In genomic region chr11:73019147-73019795, GRCm38 (mm10) we compare ENCODE assay signal across 8 mouse cellular contexts. TPM values are rescaled to one million over a fixed set of nuclear protein-coding genes. Genes with fewer than 3 reads are reported as not detected.
DNase-seq lines count a peak whose midpoint lies in the region; ATAC-seq and TF ChIP-seq lines count a peak whose summit lies in the region.

No protein-coding gene starts in this region.

- H3K4me2 ChIP-seq in neural tube, embryonic 11.5 days (ENCODE audit: low read depth) = peak overlapping the region; percentile 98
- peak overlapping the region; percentile 99 for H3K4me2 ChIP-seq in kidney, postnatal 0 days (ENCODE audit: low read length)
- H3K4me2 ChIP-seq in liver, embryonic 12.5 days = peak overlapping the region; percentile 92

- peaks cover 18% of the 10 kb centered on the region for H3K27me3 ChIP-seq in neural tube, embryonic 11.5 days (ENCODE audit: control insufficient read depth, insufficient read depth, low read length)
- no peaks in the 10 kb centered on the region; the same call in 1 of the 2 replicates for H3K27me3 ChIP-seq in kidney, postnatal 0 days (ENCODE audit: insufficient read depth, low read length)
- H3K27me3 ChIP-seq in liver, embryonic 12.5 days (replicated peaks) = peaks cover 56% of the 10 kb centered on the region
- H3K27me3 ChIP-seq in thymus, adult 2 months (ENCODE audit: control insufficient read depth, insufficient read depth, low read length) = no peaks in the 10 kb centered on the region

- under 1% methylated on average over 46 of the region's 46 CpGs for WGBS in neural tube, embryonic 11.5 days
- WGBS in kidney, postnatal 0 days = under 1% methylated on average over 43 of the region's 46 CpGs
- 3% methylated on average over 46 of the region's 46 CpGs for WGBS in liver, embryonic 12.5 days (ENCODE audit: insufficient replicate concordance)
- under 1% methylated on average over 46 of the region's 46 CpGs for WGBS in thymus, adult 2 months

- peaks cover 7% of the 10 kb centered on the region for H3K4me1 ChIP-seq in neural tube, embryonic 11.5 days (ENCODE audit: control insufficient read depth, insufficient read depth, low read length)
- peaks cover 15% of the 10 kb centered on the region; the same call in 1 of the 2 replicates for H3K4me1 ChIP-seq in kidney, postnatal 0 days (replicated peaks; ENCODE audit: insufficient read depth, low read length)
- peaks cover 22% of the 10 kb centered on the region for H3K4me1 ChIP-seq in liver, embryonic 12.5 days
- H3K4me1 ChIP-seq in thymus, adult 2 months (replicated peaks; ENCODE audit: control insufficient read depth, insufficient read depth, low read length) = peaks cover 59% of the 10 kb centered on the region

- H3K9me3 ChIP-seq in neural tube, embryonic 11.5 days (ENCODE audit: control insufficient read depth, low read length) = no peaks in the 10 kb centered on the region
- H3K9me3 ChIP-seq in kidney, postnatal 0 days (replicated peaks; ENCODE audit: low read length) = no peaks in the 10 kb centered on the region
- no peaks in the 10 kb centered on the region for H3K9me3 ChIP-seq in liver, embryonic 12.5 days (replicated peaks)

- TF ChIP-seq CTCF in kidney, postnatal 0 days (IDR thresholded peaks at IDR 0.05; ENCODE audit: low read depth) = no peak
- no peak for TF ChIP-seq CTCF in thymus, adult 2 months (IDR thresholded peaks at IDR 0.05; ENCODE audit: borderline replicate concordance, control insufficient read depth, extremely low read depth, insufficient read depth, low read length, poor library complexity)

- H3K36me3 ChIP-seq in neural tube, embryonic 11.5 days (ENCODE audit: control insufficient read depth, insufficient read depth, low read length) = no peaks in the 10 kb centered on the region
- H3K36me3 ChIP-seq in kidney, postnatal 0 days (ENCODE audit: insufficient read depth, low read length) = no peaks in the 10 kb centered on the region
- H3K36me3 ChIP-seq in liver, embryonic 12.5 days = no peaks in the 10 kb centered on the region
- no peaks in the 10 kb centered on the region for H3K36me3 ChIP-seq in thymus, adult 2 months (ENCODE audit: control insufficient read depth, insufficient read depth, low read length)

- peak overlapping the region; percentile 68 for H3K4me3 ChIP-seq in neural tube, embryonic 11.5 days (ENCODE audit: low read depth, low read length)
- H3K4me3 ChIP-seq in kidney, postnatal 0 days (replicated peaks; ENCODE audit: low read depth, low read length) = peak overlapping the region; percentile 68
- peak overlapping the region; percentile 61 for H3K4me3 ChIP-seq in liver, embryonic 12.5 days
- peak overlapping the region; percentile 62 for H3K4me3 ChIP-seq in thymus, adult 2 months (ENCODE audit: control insufficient read depth, insufficient read depth, low read length)

- H3K27ac ChIP-seq in neural tube, embryonic 11.5 days (ENCODE audit: low read depth, low read length) = peak overlapping the region; percentile 6; the same call in 1 of the 2 replicates
- no peak overlapping the region for H3K27ac ChIP-seq in kidney, postnatal 0 days
- H3K27ac ChIP-seq in liver, embryonic 12.5 days = no peak overlapping the region
- H3K27ac ChIP-seq in thymus, adult 2 months (ENCODE audit: control insufficient read depth, insufficient read depth, low read length) = peak overlapping the region; percentile 54

- DNase-seq in neural tube, embryonic 11.5 days (ENCODE audit: low spot score) = peak; percentile 61
- no peak for DNase-seq in neural tube, embryonic 10.5 days (ENCODE audit: extremely low spot score, low spot score)
- DNase-seq in cerebellum, adult 8-10 months = peak; percentile 59
- DNase-seq in frontal cortex, postnatal 14 days (ENCODE audit: low spot score in 2 of 2) = peak; percentile 67 to 72
- peak; percentile 24 for DNase-seq in kidney, postnatal 0 days (ENCODE audit: low spot score)
- DNase-seq in naive thymus-derived CD4-positive, alpha-beta T cell, adult 2 months (ENCODE audit: low read depth) = peak; percentile 91
- DNase-seq in thymus, adult 2 months = peak; percentile 95

- ATAC-seq in neural tube, embryonic 11.5 days (ENCODE audit: insufficient read depth, low FRiP score, low TSS enrichment) = peak; percentile 61
- ATAC-seq in kidney, postnatal 0 days (replicated peaks; ENCODE audit: low FRiP score, low read depth) = peak; percentile 23; the same call in 1 of the 2 replicates
- peak; percentile 30 for ATAC-seq in liver, embryonic 12.5 days

- H3K9ac ChIP-seq in neural tube, embryonic 11.5 days (ENCODE audit: low read length) = peak overlapping the region; percentile 60
- peak overlapping the region; percentile 59 for H3K9ac ChIP-seq in kidney, postnatal 0 days (ENCODE audit: low read depth, low read length)
- H3K9ac ChIP-seq in liver, embryonic 12.5 days = peak overlapping the region; percentile 55

- peak; percentile 72 for TF ChIP-seq POLR2A in thymus, adult 2 months (IDR thresholded peaks at IDR 0.05; ENCODE audit: control insufficient read depth, extremely low read depth, insufficient read depth, low read length, poor library complexity)

RNA-seq across cellular contexts. Expression of gene Camkk1, which starts 0.5 kb away (rescaled TPM):
- polyA plus RNA-seq in neural tube, embryonic 11.5 days (2014; fragmentation: Nextera tagmentation; extraction: Ambion mirVana) = 5.7 and 6.5 TPM in 2 replicates
- polyA plus RNA-seq in kidney, postnatal 0 days (2015; fragmentation: Nextera tagmentation; extraction: Ambion mirVana) = 4.3 and 5.4 TPM in 2 replicates
- polyA plus RNA-seq in liver, embryonic 12.5 days (2016; fragmentation: Nextera tagmentation; extraction: Ambion mirVana) = 1.8 and 1.9 TPM in 2 replicates
- polyA plus RNA-seq in thymus, adult 2 months (2012; rRNA removed) = 35.4 and 40.0 TPM in 2 replicates

RNA-seq across cellular contexts. Expression of gene P2rx1, which starts 20.4 kb away (rescaled TPM):
- 2.4 and 2.5 TPM in 2 replicates for polyA plus RNA-seq in neural tube, embryonic 11.5 days (2014; fragmentation: Nextera tagmentation; extraction: Ambion mirVana)
- polyA plus RNA-seq in kidney, postnatal 0 days (2015; fragmentation: Nextera tagmentation; extraction: Ambion mirVana) = 2.4 and 2.6 TPM in 2 replicates
- 12.7 and 15.0 TPM in 2 replicates for polyA plus RNA-seq in liver, embryonic 12.5 days (2016; fragmentation: Nextera tagmentation; extraction: Ambion mirVana)
- 82.6 and 103 TPM in 2 replicates for polyA plus RNA-seq in thymus, adult 2 months (2012; rRNA removed)

RNA-seq across cellular contexts. Expression of gene Ncbp3, which starts 28.3 kb away (rescaled TPM):
- polyA plus RNA-seq in neural tube, embryonic 11.5 days (2014; fragmentation: Nextera tagmentation; extraction: Ambion mirVana) = 11.1 and 12.5 TPM in 2 replicates
- polyA plus RNA-seq in kidney, postnatal 0 days (2015; fragmentation: Nextera tagmentation; extraction: Ambion mirVana) = 6.2 and 6.6 TPM in 2 replicates
- polyA plus RNA-seq in liver, embryonic 12.5 days (2016; fragmentation: Nextera tagmentation; extraction: Ambion mirVana) = 7.5 and 7.9 TPM in 2 replicates
- 6.5 and 7.0 TPM in 2 replicates for polyA plus RNA-seq in thymus, adult 2 months (2012; rRNA removed)

RNA-seq across cellular contexts. Expression of gene Atp2a3, which starts 58.3 kb away (rescaled TPM):
- polyA plus RNA-seq in neural tube, embryonic 11.5 days (2014; fragmentation: Nextera tagmentation; extraction: Ambion mirVana) = 1.9 and 2.2 TPM in 2 replicates
- 9.9 and 10.0 TPM in 2 replicates for polyA plus RNA-seq in kidney, postnatal 0 days (2015; fragmentation: Nextera tagmentation; extraction: Ambion mirVana)
- 17.5 and 18.9 TPM in 2 replicates for polyA plus RNA-seq in liver, embryonic 12.5 days (2016; fragmentation: Nextera tagmentation; extraction: Ambion mirVana)
- 478 and 539 TPM in 2 replicates for polyA plus RNA-seq in thymus, adult 2 months (2012; rRNA removed)

Comparison
In these comparisons a context has a peak if more than half of its experiments do, and no peak if none do; other contexts are left out.
1. H3K27ac ChIP-seq: peak in neural tube, embryonic 11.5 days (single experiment) and thymus, adult 2 months (single experiment); none in kidney, postnatal 0 days (single experiment) and liver, embryonic 12.5 days (single experiment).
2. Peak in every context shown above with its lines, with median percentiles within 50 percentile points of each other: ATAC-seq, H3K4me2 ChIP-seq, H3K4me3 ChIP-seq and H3K9ac ChIP-seq.